Mouse (Mus musculus) left cerebral cortex, adult 2 months (tissue): ENCODE measurements at regions not wholly inside any gene's neighbourhood (a gene's known extent, or its start where the extent isn't known, plus 50 kb on each side); places are given as distances from the start of the nearest gene placed in this dataset.

Source experiments
- DNase-seq, 2 experiments: peaks; one replicate each; pipeline ENCODE4 v3.0.0; 2021 to 2022; ENCODE audit warnings: low spot score in 2 of 2, mixed read lengths in 1 of 2; ENCODE audit errors: extremely low spot score in 1 of 2
- H3K27ac ChIP-seq: fragments of 200-600 bp; 2 replicates; pipeline ENCODE4 v1.8.1; 2022
- H3K4me3 ChIP-seq: fragments of 200-600 bp; 2 replicates; pipeline ENCODE4 v1.8.1; 2022
- CTCF ChIP-seq: fragments of 200-600 bp; IDR thresholded peaks from 2 replicates; pipeline ENCODE4 v1.8.1; 2022; ENCODE audit warnings: antibody characterized with exemption, mild to moderate bottlenecking, moderate library complexity
- intact Hi-C: fragments of 180-260 bp; cut with DNase I; formaldehyde crosslinking; loops from one replicate; pipeline ENCODE4 v1.15.1; 2025

GRCm38 (mm10) chr16:21274012-21274528, 69.5 kb downstream of the Ephb3 start:
- Histone ChIP-seq H3K4me3 (no peak overlapping the region), H3K27ac (no peak overlapping the region)
- no peak for DNase-seq
- no peak for TF ChIP-seq CTCF
- intact Hi-C loops, result no loop called here

- Histone ChIP-seq H3K27ac (no peak overlapping the region), H3K4me3 (no peak overlapping the region)
- intact Hi-C loops, result no loop called here
- TF ChIP-seq CTCF, result no peak
- DNase-seq, result no peak
Observed at GRCm38 (mm10) chr16:21277789-21278342, 73.3 kb downstream of the Ephb3 start.

- no peak overlapping the region for H3K27ac ChIP-seq
- DNase-seq, result no peak
- H3K4me3 ChIP-seq, result no peak overlapping the region
- intact Hi-C loops, result no loop called here
- TF ChIP-seq CTCF, result no peak
Observed at GRCm38 (mm10) chr16:21278387-21278786, 73.8 kb downstream of the Ephb3 start.

GRCm38 (mm10) chr16:21280200-21280627, 75.7 kb downstream of the Ephb3 start:
- no peak for TF ChIP-seq CTCF
- intact Hi-C loops, result no loop called here
- no peak for DNase-seq
- Histone ChIP-seq H3K27ac (no peak overlapping the region), H3K4me3 (no peak overlapping the region)

GRCm38 (mm10) chr16:21281958-21282730, 77.6 kb downstream of the Ephb3 start:
- no peak for DNase-seq
- Histone ChIP-seq H3K27ac (no peak overlapping the region), H3K4me3 (no peak overlapping the region)
- intact Hi-C loops, result no loop called here
- TF ChIP-seq CTCF, result no peak

GRCm38 (mm10) chr16:21286099-21286498, 81.5 kb downstream of the Ephb3 start:
- Histone ChIP-seq H3K4me3 (no peak overlapping the region), H3K27ac (no peak overlapping the region)
- intact Hi-C loops, result no loop called here
- DNase-seq, result no peak
- no peak for TF ChIP-seq CTCF

- intact Hi-C loops, result no loop called here
- Histone ChIP-seq H3K27ac (no peak overlapping the region), H3K4me3 (no peak overlapping the region)
- peak; percentile 38 to 47 for DNase-seq
- no peak for TF ChIP-seq CTCF
Observed at GRCm38 (mm10) chr16:21289528-21289927, 85.0 kb downstream of the Ephb3 start.

- intact Hi-C loops, result no loop called here
- H3K27ac ChIP-seq, result no peak overlapping the region
- no peak for DNase-seq
- no peak overlapping the region for H3K4me3 ChIP-seq
- no peak for TF ChIP-seq CTCF
Observed at GRCm38 (mm10) chr16:21293010-21293409, 88.5 kb downstream of the Ephb3 start.

- H3K4me3 ChIP-seq, result no peak overlapping the region
- intact Hi-C loops, result no loop called here
- TF ChIP-seq CTCF, result no peak
- H3K27ac ChIP-seq, result no peak overlapping the region
- DNase-seq, result no peak
Observed at GRCm38 (mm10) chr16:21293569-21293968, 89.0 kb downstream of the Ephb3 start.

GRCm38 (mm10) chr16:21294677-21295411, 90.3 kb downstream of the Ephb3 start:
- TF ChIP-seq CTCF, result no peak

GRCm38 (mm10) chr16:21295956-21296733, 91.6 kb downstream of the Ephb3 start:
- H3K4me3 ChIP-seq, result no peak overlapping the region
- DNase-seq, result peak; percentile 26 to 34
- intact Hi-C loops, result no loop called here
- H3K27ac ChIP-seq, result no peak overlapping the region
- TF ChIP-seq CTCF, result no peak

More at GRCm38 (mm10) chr16:21294677-21295411, 90.3 kb downstream of the Ephb3 start:
- Histone ChIP-seq H3K4me3 (no peak overlapping the region), H3K27ac (no peak overlapping the region)
- no peak for DNase-seq
- intact Hi-C loops, result no loop called here
